Mouse (Mus musculus) cortical plate, adult 2 months (tissue): Measurements from ENCODE around the gene Onecut3. TPM values are rescaled to one million over a fixed set of nuclear protein-coding genes. Genes with fewer than 3 reads are reported as not detected.

Experiments
- H3K27ac ChIP-seq: fragments of 200-500 bp; 2 replicates; pipeline ENCODE4 v1.5.1; 2012; ENCODE audit warnings: low read length, control low read depth, inconsistent platforms; ENCODE audit not compliant: insufficient read depth
- H3K4me1 ChIP-seq: fragments of 200-500 bp; 2 replicates; pipeline ENCODE4 v1.6.1; 2011; ENCODE audit warnings: low read length; ENCODE audit not compliant: control insufficient read depth, insufficient read depth
- H3K4me3 ChIP-seq: fragments of 200-500 bp; 2 replicates; pipeline ENCODE4 v1.5.1; 2011; ENCODE audit warnings: mild to moderate bottlenecking, low read length, control low read depth; ENCODE audit not compliant: insufficient read depth
- CTCF ChIP-seq: fragments of 200-500 bp; IDR thresholded peaks from 2 replicates; pipeline ENCODE4 v1.5.1; 2011; ENCODE audit warnings: mild to moderate bottlenecking, control low read depth, low read length; ENCODE audit not compliant: insufficient read depth; ENCODE audit errors: extremely low read depth
- POLR2A ChIP-seq: fragments of 200-500 bp; IDR thresholded peaks from 2 replicates; pipeline ENCODE4 v1.6.1; 2011; ENCODE audit warnings: mild to moderate bottlenecking, low read length, control low read depth; ENCODE audit not compliant: insufficient read depth; ENCODE audit errors: extremely low read depth
- polyA plus RNA-seq: library from polyadenylated mRNA; depleted of rRNA; stranded (reverse); fragments of >200 nt; gene quantifications from 2 replicates; pipeline ENCODE4 v1.2.3, GENCODE M21; 2012

The Onecut3 gene
- polyA plus RNA-seq, 1 experiment: not detected

- no peak overlapping the region for H3K27ac ChIP-seq
- no peak overlapping the region for H3K4me3 ChIP-seq
- TF ChIP-seq CTCF: no peak
- no peak for TF ChIP-seq POLR2A
- no peaks in the 10 kb centered on the region for H3K4me1 ChIP-seq
These were observed 31.5 kb downstream of the Onecut3 start for GRCm38 (mm10) chr10:80526172-80526571.

- no peak overlapping the region for H3K4me3 ChIP-seq
- TF ChIP-seq CTCF: no peak
- TF ChIP-seq POLR2A: no peak
- H3K27ac ChIP-seq: no peak overlapping the region
- no peaks in the 10 kb centered on the region for H3K4me1 ChIP-seq
These were observed 38.1 kb downstream of the Onecut3 start for GRCm38 (mm10) chr10:80532783-80533182.

- no peak for TF ChIP-seq POLR2A
- no peak for TF ChIP-seq CTCF
- H3K4me1 ChIP-seq: no peaks in the 10 kb centered on the region
- H3K4me3 ChIP-seq: no peak overlapping the region
These were observed 39.1 kb downstream of the Onecut3 start for GRCm38 (mm10) chr10:80533704-80534103.

GRCm38 (mm10) chr10:80535071-80535470 lies 40.4 kb downstream of the Onecut3 start:
- Histone ChIP-seq H3K4me3 (no peak overlapping the region), H3K27ac (no peak overlapping the region)
- TF ChIP-seq CTCF: no peak
- TF ChIP-seq POLR2A: no peak

More at GRCm38 (mm10) chr10:80533704-80534103, 39.1 kb downstream of the Onecut3 start:
- H3K27ac ChIP-seq: no peak overlapping the region

GRCm38 (mm10) chr10:80535711-80536110 lies 41.1 kb downstream of the Onecut3 start:
- no peak for TF ChIP-seq CTCF
- no peak for TF ChIP-seq POLR2A
- Histone ChIP-seq H3K4me3 (no peak overlapping the region), H3K4me1 (no peaks in the 10 kb centered on the region), H3K27ac (no peak overlapping the region)

More at GRCm38 (mm10) chr10:80535071-80535470, 40.4 kb downstream of the Onecut3 start:
- no peaks in the 10 kb centered on the region for H3K4me1 ChIP-seq

- Histone ChIP-seq H3K27ac (no peak overlapping the region), H3K4me3 (no peak overlapping the region), H3K4me1 (no peaks in the 10 kb centered on the region)
- TF ChIP-seq POLR2A: no peak
- no peak for TF ChIP-seq CTCF
These were observed 43.5 kb downstream of the Onecut3 start for GRCm38 (mm10) chr10:80538180-80538579.

GRCm38 (mm10) chr10:80538710-80539394 lies 44.2 kb downstream of the Onecut3 start, which contains the start of gene Atp8b3:
Atp8b3 (minus strand) TSS chr10:80539124.
- no peak within 1 kb of the TSS for H3K4me3 ChIP-seq
- H3K27ac ChIP-seq: no peak within 1 kb of the TSS
- 0 out of 2 replicates have a peak, but pooled peaks cover 1% of the 10 kb centered on the region for H3K4me1 ChIP-seq
- TF ChIP-seq CTCF (no peak), POLR2A (no peak)

GRCm38 (mm10) chr10:80539493-80539892 lies 44.9 kb downstream of the Onecut3 start:
- TF ChIP-seq CTCF: no peak
- Histone ChIP-seq H3K4me3 (no peak overlapping the region), H3K27ac (no peak overlapping the region), H3K4me1 (0 out of 2 replicates have a peak, but pooled peaks cover 1% of the 10 kb centered on the region)

- Histone ChIP-seq H3K4me3 (no peak overlapping the region), H3K4me1 (0 out of 2 replicates have a peak, but pooled peaks cover 1% of the 10 kb centered on the region), H3K27ac (no peak overlapping the region)
- TF ChIP-seq POLR2A: no peak
- TF ChIP-seq CTCF: no peak
These were observed 49.2 kb downstream of the Onecut3 start for GRCm38 (mm10) chr10:80543873-80544272.

GRCm38 (mm10) chr10:80545590-80545989 lies 51.0 kb downstream of the Onecut3 start:
- no peak overlapping the region for H3K4me3 ChIP-seq
- no peak for TF ChIP-seq POLR2A
- TF ChIP-seq CTCF: no peak
- H3K27ac ChIP-seq: no peak overlapping the region
- 0 out of 2 replicates have a peak, but pooled peaks cover 1% of the 10 kb centered on the region for H3K4me1 ChIP-seq

- Histone ChIP-seq H3K4me1 (0 out of 2 replicates have a peak, but pooled peaks cover 1% of the 10 kb centered on the region), H3K4me3 (no peak overlapping the region), H3K27ac (no peak overlapping the region)
- TF ChIP-seq CTCF: no peak
- TF ChIP-seq POLR2A: no peak
These were observed 52.3 kb downstream of the Onecut3 start for GRCm38 (mm10) chr10:80546945-80547344.
